Mouse (Mus musculus): ENCODE results near the gene Plxnb3. TPM values are rescaled to one million over a fixed set of nuclear protein-coding genes. Genes with fewer than 3 reads are reported as not detected.

Gene Plxnb3
- polyA plus RNA-seq, 2 experiments = 0.62 to 1.9 TPM

- DNase-seq (ENCODE audit: low spot score) (no peak), ATAC-seq (ENCODE audit: low FRiP score, low read depth) (no peak)
- H3K27me3 ChIP-seq (ENCODE audit: control insufficient read depth, insufficient read depth, low read length) = no peaks in the 10 kb centered on the region
- H3K4me2 ChIP-seq (replicated peaks; ENCODE audit: low read depth, low read length, severe bottlenecking) = no peak overlapping the region
- H3K4me1 ChIP-seq (ENCODE audit: control insufficient read depth, insufficient read depth, low read length) = no peaks in the 10 kb centered on the region
- WGBS = 56% methylated on average over 1 of the region's 1 CpGs
- H3K36me3 ChIP-seq (ENCODE audit: control insufficient read depth, insufficient read depth, low read length) = peaks cover 18% of the 10 kb centered on the region
- no peak overlapping the region for H3K4me3 ChIP-seq (replicated peaks; ENCODE audit: low read length)
- H3K9ac ChIP-seq (ENCODE audit: low read depth, low read length, severe bottlenecking) = no peak overlapping the region
- no peak overlapping the region for H3K27ac ChIP-seq (replicated peaks; ENCODE audit: low read depth, low read length)
- no peaks in the 10 kb centered on the region for H3K9me3 ChIP-seq (ENCODE audit: control insufficient read depth, low read length)
- TF ChIP-seq POLR2A (IDR thresholded peaks at IDR 0.05; ENCODE audit: borderline replicate concordance, extremely low read depth, insufficient read depth, insufficient read length) = no peak
These were observed 36.6 kb downstream of the Plxnb3 start for GRCm38 (mm10) chrX:73793505-73793904.

- no peak for TF ChIP-seq POLR2A (IDR thresholded peaks at IDR 0.05; ENCODE audit: borderline replicate concordance, extremely low read depth, insufficient read depth, insufficient read length)
- H3K4me1 ChIP-seq (ENCODE audit: control insufficient read depth, insufficient read depth, low read length) = no peaks in the 10 kb centered on the region
- no peak overlapping the region for H3K4me3 ChIP-seq (replicated peaks; ENCODE audit: low read length)
- no peak overlapping the region for H3K9ac ChIP-seq (ENCODE audit: low read depth, low read length, severe bottlenecking)
- no peak overlapping the region for H3K4me2 ChIP-seq (replicated peaks; ENCODE audit: low read depth, low read length, severe bottlenecking)
- 96% methylated on average over 2 of the region's 2 CpGs for WGBS
- ATAC-seq (ENCODE audit: low FRiP score, low read depth) (no peak), DNase-seq (ENCODE audit: low spot score) (no peak)
- H3K27ac ChIP-seq (replicated peaks; ENCODE audit: low read depth, low read length) = no peak overlapping the region
- peaks cover 6% of the 10 kb centered on the region; the same call in 1 of the 2 replicates for H3K36me3 ChIP-seq (ENCODE audit: control insufficient read depth, insufficient read depth, low read length)
- no peaks in the 10 kb centered on the region for H3K27me3 ChIP-seq (ENCODE audit: control insufficient read depth, insufficient read depth, low read length)
- no peaks in the 10 kb centered on the region for H3K9me3 ChIP-seq (ENCODE audit: control insufficient read depth, low read length)
These were observed 40.6 kb downstream of the Plxnb3 start for GRCm38 (mm10) chrX:73797511-73797910.

- Histone ChIP-seq H3K9ac (ENCODE audit: low read depth, low read length, severe bottlenecking) (no peak overlapping the region), H3K27me3 (ENCODE audit: control insufficient read depth, insufficient read depth, low read length) (no peaks in the 10 kb centered on the region), H3K36me3 (ENCODE audit: control insufficient read depth, insufficient read depth, low read length) (peaks cover 6% of the 10 kb centered on the region; the same call in 1 of the 2 replicates), H3K4me2 (replicated peaks; ENCODE audit: low read depth, low read length, severe bottlenecking) (no peak overlapping the region), H3K9me3 (ENCODE audit: control insufficient read depth, low read length) (no peaks in the 10 kb centered on the region), H3K4me3 (replicated peaks; ENCODE audit: low read length) (no peak overlapping the region), H3K4me1 (ENCODE audit: control insufficient read depth, insufficient read depth, low read length) (no peaks in the 10 kb centered on the region), H3K27ac (replicated peaks; ENCODE audit: low read depth, low read length) (no peak overlapping the region)
- TF ChIP-seq POLR2A (IDR thresholded peaks at IDR 0.05; ENCODE audit: borderline replicate concordance, extremely low read depth, insufficient read depth, insufficient read length) = no peak
- WGBS = 36% methylated on average over 9 of the region's 9 CpGs
- DNase-seq (ENCODE audit: low spot score) = peak; percentile 15
- peak; percentile 53; the same call in 1 of the 2 replicates for ATAC-seq (ENCODE audit: low FRiP score, low read depth)
These were observed 41.6 kb downstream of the Plxnb3 start for GRCm38 (mm10) chrX:73798502-73798901.

GRCm38 (mm10) chrX:73805814-73806213 lies 48.9 kb downstream of the Plxnb3 start:
- H3K27ac ChIP-seq (replicated peaks; ENCODE audit: low read depth, low read length) = no peak overlapping the region
- 38% methylated on average over 1 of the region's 1 CpGs for WGBS
- H3K4me1 ChIP-seq (ENCODE audit: control insufficient read depth, insufficient read depth, low read length) = no peaks in the 10 kb centered on the region
- no peak overlapping the region for H3K4me3 ChIP-seq (replicated peaks; ENCODE audit: low read length)
- H3K4me2 ChIP-seq (replicated peaks; ENCODE audit: low read depth, low read length, severe bottlenecking) = no peak overlapping the region
- H3K36me3 ChIP-seq (ENCODE audit: control insufficient read depth, insufficient read depth, low read length) = no peaks in the 10 kb centered on the region
- DNase-seq (ENCODE audit: low spot score) = no peak
- H3K27me3 ChIP-seq (ENCODE audit: control insufficient read depth, insufficient read depth, low read length) = no peaks in the 10 kb centered on the region
- H3K9ac ChIP-seq (ENCODE audit: low read depth, low read length, severe bottlenecking) = no peak overlapping the region
- H3K9me3 ChIP-seq (ENCODE audit: control insufficient read depth, low read length) = no peaks in the 10 kb centered on the region
- ATAC-seq (ENCODE audit: low FRiP score, low read depth) = no peak
- no peak for TF ChIP-seq POLR2A (IDR thresholded peaks at IDR 0.05; ENCODE audit: borderline replicate concordance, extremely low read depth, insufficient read depth, insufficient read length)

- WGBS = 25% methylated on average over 13 of the region's 14 CpGs
- DNase-seq (ENCODE audit: low spot score) (no peak), ATAC-seq (ENCODE audit: low FRiP score, low read depth) (peak; percentile 67; the same call in 1 of the 2 replicates)
These were observed 58.2 kb downstream of the Plxnb3 start for GRCm38 (mm10) chrX:73815072-73815471.

More at GRCm38 (mm10) chrX:73815072-73815471, 58.2 kb downstream of the Plxnb3 start:
- Histone ChIP-seq H3K4me1 (ENCODE audit: control insufficient read depth, insufficient read depth, low read length) (no peaks in the 10 kb centered on the region), H3K27ac (replicated peaks; ENCODE audit: low read depth, low read length) (no peak overlapping the region), H3K9ac (ENCODE audit: low read depth, low read length, severe bottlenecking) (peak overlapping the region; percentile 55), H3K4me2 (replicated peaks; ENCODE audit: low read depth, low read length, severe bottlenecking) (peak overlapping the region; percentile 27; the same call in 1 of the 2 replicates), H3K4me3 (replicated peaks; ENCODE audit: low read length) (peak overlapping the region; percentile 30), H3K9me3 (ENCODE audit: control insufficient read depth, low read length) (no peaks in the 10 kb centered on the region), H3K27me3 (ENCODE audit: control insufficient read depth, insufficient read depth, low read length) (no peaks in the 10 kb centered on the region), H3K36me3 (ENCODE audit: control insufficient read depth, insufficient read depth, low read length) (no peaks in the 10 kb centered on the region)
- peak; percentile 40; the same call in 1 of the 2 replicates for TF ChIP-seq POLR2A (IDR thresholded peaks at IDR 0.05; ENCODE audit: borderline replicate concordance, extremely low read depth, insufficient read depth, insufficient read length)
